Mouse (Mus musculus): ENCODE measurements around the gene Srgap3.
"Not testable (repeated sequence)": the region's sequence is repeated elsewhere in the genome, so short reads cannot be mapped to it uniquely, and the experiment has no call there.

GRCm38 (mm10) chr6:112860290-112860689, 86.8 kb downstream of the Srgap3 start:
- not testable (repeated sequence) for TF ChIP-seq CTCF, EP300 (IDR thresholded peaks at IDR 0.05; ENCODE audit: low read depth)

Data from liver, postnatal 0 days (tissue).